Mouse (Mus musculus): ENCODE results near the gene Thtpa.

Thtpa gene

GRCm38 (mm10) chr14:55106990-55107389 is 12.4 kb downstream of the Thtpa start:
- peak; percentile 57 for DNase-seq

- DNase-seq = peak; percentile 85
These were observed 13.8 kb downstream of the Thtpa start for GRCm38 (mm10) chr14:55108202-55108870.

GRCm38 (mm10) chr14:55109048-55109873 is 14.7 kb downstream of the Thtpa start:
- peak; percentile 75 for DNase-seq

- DNase-seq = peak; percentile 57
These were observed 15.5 kb downstream of the Thtpa start for GRCm38 (mm10) chr14:55110076-55110475.

GRCm38 (mm10) chr14:55111720-55112119 is 17.1 kb downstream of the Thtpa start:
- DNase-seq = peak; percentile 74

- peak; percentile 63 for DNase-seq
These were observed 18.9 kb downstream of the Thtpa start for GRCm38 (mm10) chr14:55113351-55113974.

GRCm38 (mm10) chr14:55113975-55114645 is 19.5 kb downstream of the Thtpa start:
- peak; percentile 84 for DNase-seq

- peak; percentile 86 for DNase-seq
These were observed 20.4 kb downstream of the Thtpa start for GRCm38 (mm10) chr14:55114759-55115701.

- DNase-seq = peak; percentile 80
These were observed 21.3 kb downstream of the Thtpa start for GRCm38 (mm10) chr14:55115846-55116245.

GRCm38 (mm10) chr14:55116425-55117200 is 22.0 kb downstream of the Thtpa start, which contains the start of gene Jph4:
TSS of gene Jph4 (minus strand) at chr14:55116935.
- peak; percentile 88 for DNase-seq

- DNase-seq = peak; percentile 92
These were observed 24.3 kb downstream of the Thtpa start for GRCm38 (mm10) chr14:55118852-55119251.

GRCm38 (mm10) chr14:55119421-55120134 is 25.0 kb downstream of the Thtpa start:
- peak; percentile 45 for DNase-seq

- DNase-seq = peak; percentile 93
These were observed 27.4 kb downstream of the Thtpa start for GRCm38 (mm10) chr14:55121947-55122346.

- no peak for DNase-seq
These were observed 27.8 kb downstream of the Thtpa start for GRCm38 (mm10) chr14:55122359-55122758.

- no peak for DNase-seq
These were observed 31.1 kb downstream of the Thtpa start for GRCm38 (mm10) chr14:55125711-55126110.

- DNase-seq = no peak
These were observed 31.9 kb downstream of the Thtpa start for GRCm38 (mm10) chr14:55126521-55126920.

GRCm38 (mm10) chr14:55135676-55136075 is 41.1 kb downstream of the Thtpa start:
- no peak for DNase-seq

- no peak for DNase-seq
These were observed 44.7 kb downstream of the Thtpa start for GRCm38 (mm10) chr14:55139313-55139712.

- DNase-seq = no peak
These were observed 51.7 kb downstream of the Thtpa start for GRCm38 (mm10) chr14:55146324-55146723.

GRCm38 (mm10) chr14:55146829-55147401 is 52.3 kb downstream of the Thtpa start:
- peak; percentile 12 for DNase-seq
